Mouse (Mus musculus) ovary, postnatal 14 days (tissue): Measurements from ENCODE around the gene Gm45233.
A peak's percentile ranks its signal among the peaks of the same experiment; 100 is the strongest.

Experiments used
- DNase-seq: peaks from one replicate; pipeline ENCODE4 v3.0.0; 2022; ENCODE audit warnings: low spot score

The Gm45233 gene

GRCm38 (mm10) chr7:43449811-43450210, 5.9 kb downstream of the Gm45233 start:
- no peak for DNase-seq

- DNase-seq: no peak
These were observed 7.8 kb downstream of the Gm45233 start for GRCm38 (mm10) chr7:43451726-43452125.

GRCm38 (mm10) chr7:43452609-43453008, 8.7 kb downstream of the Gm45233 start:
- DNase-seq: no peak

- DNase-seq: no peak
These were observed 9.8 kb downstream of the Gm45233 start for GRCm38 (mm10) chr7:43453599-43454355.

- no peak for DNase-seq
These were observed 10.4 kb downstream of the Gm45233 start for GRCm38 (mm10) chr7:43454371-43454770.

GRCm38 (mm10) chr7:43462851-43463250, 18.9 kb downstream of the Gm45233 start, which contains the start of gene Vsig10l:
Gene Vsig10l, plus strand, starts transcription at chr7:43463151.
- DNase-seq: no peak

- DNase-seq: no peak
These were observed 20.0 kb downstream of the Gm45233 start for GRCm38 (mm10) chr7:43463976-43464375.

- DNase-seq: no peak
These were observed 21.0 kb downstream of the Gm45233 start for GRCm38 (mm10) chr7:43464864-43465343.

GRCm38 (mm10) chr7:43465344-43466098, 21.6 kb downstream of the Gm45233 start:
- peak; percentile 84 for DNase-seq

- peak; percentile 75 for DNase-seq
These were observed 22.3 kb downstream of the Gm45233 start for GRCm38 (mm10) chr7:43466099-43466694.

GRCm38 (mm10) chr7:43470373-43470772, 26.4 kb downstream of the Gm45233 start:
- no peak for DNase-seq

GRCm38 (mm10) chr7:43475706-43476105, 31.8 kb downstream of the Gm45233 start:
- DNase-seq: no peak

- DNase-seq: no peak
These were observed 32.4 kb downstream of the Gm45233 start for GRCm38 (mm10) chr7:43476376-43476775.

GRCm38 (mm10) chr7:43481191-43481590, 37.3 kb downstream of the Gm45233 start:
- DNase-seq: no peak

GRCm38 (mm10) chr7:43482090-43482716, 38.3 kb downstream of the Gm45233 start:
- DNase-seq: no peak

- no peak for DNase-seq
These were observed 39.3 kb downstream of the Gm45233 start for GRCm38 (mm10) chr7:43483236-43483635.

- DNase-seq: no peak
These were observed 44.7 kb downstream of the Gm45233 start for GRCm38 (mm10) chr7:43488646-43489045.

- DNase-seq: no peak
These were observed 45.8 kb downstream of the Gm45233 start, which contains the start of gene Iglon5 for GRCm38 (mm10) chr7:43489631-43490125. Gene Iglon5, minus strand, starts transcription at chr7:43490075.

GRCm38 (mm10) chr7:43490182-43490584, 46.3 kb downstream of the Gm45233 start:
- DNase-seq: peak; percentile 24

- no peak for DNase-seq
These were observed 46.9 kb downstream of the Gm45233 start for GRCm38 (mm10) chr7:43490861-43491260.

- DNase-seq: peak; percentile 13
These were observed 51.6 kb downstream of the Gm45233 start for GRCm38 (mm10) chr7:43495343-43496021.
